Mouse (Mus musculus) heart, adult 2 months (tissue): ENCODE results near the gene Aaed1. TPM values are rescaled to one million over a fixed set of nuclear protein-coding genes. Genes with fewer than 3 reads are reported as not detected.

Experiments used
- DNase-seq, 2 experiments: peaks; one replicate each; pipeline ENCODE4 v3.0.0; 2021
- H3K27ac ChIP-seq: fragments of 200-600 bp; 2 replicates; pipeline ENCODE4 v1.8.1; 2022
- H3K27me3 ChIP-seq: fragments of 200-500 bp; 2 replicates; pipeline ENCODE4 v1.6.1; 2012; ENCODE audit warnings: mild to moderate bottlenecking, low read length, inconsistent platforms, mixed read lengths; ENCODE audit not compliant: control insufficient read depth, insufficient read depth
- H3K36me3 ChIP-seq: fragments of 200-500 bp; 2 replicates; pipeline ENCODE4 v1.6.1; 2012; ENCODE audit warnings: low read length, inconsistent platforms; ENCODE audit not compliant: control insufficient read depth, insufficient read depth
- H3K4me1 ChIP-seq: fragments of 200-500 bp; 2 replicates; pipeline ENCODE4 v1.6.1; 2011; ENCODE audit warnings: low read length; ENCODE audit not compliant: control insufficient read depth, insufficient read depth
- H3K4me3 ChIP-seq: fragments of 200-600 bp; 2 replicates; pipeline ENCODE4 v1.8.1; 2022
- H3K79me2 ChIP-seq: fragments of 200-500 bp; replicated peaks from 2 replicates; pipeline ENCODE4 v1.6.1; 2012; ENCODE audit warnings: mild to moderate bottlenecking, inconsistent platforms, low read length, moderate library complexity, mixed read lengths; ENCODE audit not compliant: control insufficient read depth, insufficient read depth
- H3K9ac ChIP-seq: fragments of 200-500 bp; 2 replicates; pipeline ENCODE4 v1.6.1; 2012; ENCODE audit warnings: low read depth, mild to moderate bottlenecking, control low read depth, inconsistent platforms, low read length, mixed read lengths
- CTCF ChIP-seq: fragments of 200-600 bp; IDR thresholded peaks from 2 replicates; pipeline ENCODE4 v1.8.1; 2022; ENCODE audit warnings: antibody characterized with exemption, mild to moderate bottlenecking, moderate library complexity
- EP300 ChIP-seq: fragments of 200-500 bp; IDR thresholded peaks from 2 replicates; pipeline ENCODE4 v1.6.1; 2011; ENCODE audit warnings: low read depth, low read length, control low read depth; ENCODE audit not compliant: insufficient read depth
- POLR2A ChIP-seq: fragments of 200-500 bp; IDR thresholded peaks from 2 replicates; pipeline ENCODE4 v1.6.1; 2011; ENCODE audit warnings: mild to moderate bottlenecking, low read depth, low read length, control low read depth; ENCODE audit not compliant: insufficient read depth
- WGBS: fragments of 180-500 bp; shearing (Covaris S2); methylation state at CpG from one replicate; pipeline ENCODE4 v1.1.7; 2018; 5-methylcytosine and 5-hydroxymethylcytosine counted together
- intact Hi-C: fragments of 180-260 bp; cut with DNase I; formaldehyde crosslinking; loops from one replicate; pipeline ENCODE4 v1.15.1; 2025
- polyA plus RNA-seq: library from polyadenylated mRNA; depleted of rRNA; stranded (reverse); fragments of >200 nt; gene quantifications from 2 replicates; pipeline ENCODE4 v1.2.3, GENCODE M21; 2012
- total RNA-seq, 2 experiments: library from RNA; stranded (reverse); gene quantifications; 2 replicates each; pipeline ENCODE4 v1.2.3; 2021

Aaed1 gene
- total and polyA plus RNA-seq, 3 experiments = 19.6 to 65.7 (median 55.7) TPM

DNA sequence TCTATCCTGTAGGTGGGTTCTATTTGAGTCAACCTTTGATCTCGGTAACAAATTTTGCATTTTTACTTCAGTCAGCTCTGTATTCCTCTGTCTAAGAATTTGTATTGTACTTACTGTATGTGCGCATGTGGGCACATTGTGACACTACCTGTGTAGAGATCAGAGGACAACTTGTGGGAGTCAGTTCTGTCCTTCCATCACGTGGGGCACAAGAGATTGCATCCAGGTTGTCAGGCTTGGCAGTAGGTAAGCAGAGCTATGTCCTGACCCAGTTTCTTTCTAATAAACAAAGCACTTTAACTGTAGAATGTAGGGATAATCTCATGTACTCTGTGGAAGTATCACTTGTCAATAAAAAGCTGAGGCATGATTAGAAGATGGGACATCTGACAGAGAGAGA is 1.5 kb upstream of the Aaed1 start:
- Histone ChIP-seq H3K36me3 (peaks cover 7% of the 10 kb centered on the region), H3K79me2 (no peaks in the 10 kb centered on the region), H3K4me1 (peaks cover 15% of the 10 kb centered on the region), H3K27ac (no peak overlapping the region), H3K27me3 (no peaks in the 10 kb centered on the region), H3K9ac (no peak overlapping the region), H3K4me3 (no peak overlapping the region)
- intact Hi-C loops = no loop called here
- DNase-seq = no peak
- TF ChIP-seq CTCF (no peak), POLR2A (no peak), EP300 (no peak)
- WGBS = 76% methylated on average over 3 of the region's 3 CpGs

- H3K9ac ChIP-seq = no peak overlapping the region
- H3K4me1 ChIP-seq = peaks cover 15% of the 10 kb centered on the region
- TF ChIP-seq EP300 (no peak), CTCF (no peak), POLR2A (no peak; the same call in 1 of the 2 replicates)
- intact Hi-C loops = loop anchor here (1.0 kb wide), 1 partner anchor 56 kb away; no protein-coding TSS in a partner anchor
- DNase-seq = no peak
- H3K4me3 ChIP-seq = peak overlapping the region; percentile 23
- H3K27ac ChIP-seq = peak overlapping the region; percentile 95
- 0% methylated on average over 2 of the region's 2 CpGs for WGBS
- H3K27me3 ChIP-seq = no peaks in the 10 kb centered on the region
- H3K36me3 ChIP-seq = peaks cover 7% of the 10 kb centered on the region
- no peaks in the 10 kb centered on the region for H3K79me2 ChIP-seq
Measured at GRCm38 (mm10) chr13:64312916-64313289, 393 bp upstream of the Aaed1 start.

DNA sequence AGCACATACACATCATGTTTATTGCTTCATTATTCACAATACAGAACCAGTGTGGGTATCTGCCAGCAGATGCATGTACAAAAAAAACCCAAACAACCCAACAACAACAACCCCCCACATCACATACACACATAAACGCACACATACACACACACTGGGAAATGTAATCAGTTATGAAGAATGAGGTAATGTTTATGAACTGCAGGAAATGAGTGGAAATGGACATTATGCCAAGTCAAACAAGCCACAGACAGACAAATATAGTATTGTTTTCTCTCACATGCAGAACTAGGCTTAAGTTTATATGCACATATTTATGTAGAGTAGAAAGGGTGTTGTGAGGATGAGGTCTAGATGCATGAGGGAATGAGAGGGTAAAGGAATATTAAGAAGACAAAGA is 1.2 kb downstream of the Aaed1 start:
- H3K27me3 ChIP-seq = no peaks in the 10 kb centered on the region
- whole genome bisulfite sequencing = 24% methylated on average over 1 of the region's 1 CpGs
- no peak overlapping the region; the same call in 1 of the 2 replicates for H3K9ac ChIP-seq
- peak overlapping the region; percentile 95 for H3K27ac ChIP-seq
- DNase-seq = no peak
- H3K79me2 ChIP-seq = no peaks in the 10 kb centered on the region; the same call in 1 of the 2 replicates
- intact Hi-C loops = no loop called here
- H3K36me3 ChIP-seq = peaks cover 7% of the 10 kb centered on the region
- peak overlapping the region; percentile 69 for H3K4me3 ChIP-seq
- no peak for TF ChIP-seq EP300
- no peak for TF ChIP-seq CTCF
- peaks cover 15% of the 10 kb centered on the region for H3K4me1 ChIP-seq

DNA sequence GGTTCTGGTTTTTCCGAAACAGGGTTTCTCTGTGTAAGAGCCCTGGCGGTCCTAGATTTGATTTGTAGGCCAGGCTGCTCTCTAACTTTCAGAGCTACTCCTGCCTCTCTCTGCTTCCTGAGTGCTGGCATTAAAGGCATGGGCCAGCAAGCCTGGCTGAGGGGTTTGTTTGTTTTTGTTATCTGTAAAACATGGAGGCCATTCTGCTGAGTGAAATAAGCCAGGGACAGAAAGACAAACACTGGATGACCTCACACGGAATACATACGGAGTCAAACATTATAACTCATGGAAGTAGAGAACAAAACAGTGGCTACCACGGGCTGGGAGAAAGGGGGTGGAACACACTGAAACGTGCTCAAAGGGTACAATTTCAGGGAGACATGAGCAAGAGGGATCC is 1.9 kb downstream of the Aaed1 start:
- H3K4me3 ChIP-seq = no peak overlapping the region
- peaks cover 7% of the 10 kb centered on the region for H3K36me3 ChIP-seq
- H3K9ac ChIP-seq = no peak overlapping the region
- DNase-seq = no peak
- TF ChIP-seq CTCF (no peak), POLR2A (no peak), EP300 (no peak)
- no peaks in the 10 kb centered on the region; the same call in 1 of the 2 replicates for H3K79me2 ChIP-seq
- intact Hi-C loops = no loop called here
- no peaks in the 10 kb centered on the region for H3K27me3 ChIP-seq
- H3K4me1 ChIP-seq = peaks cover 14% of the 10 kb centered on the region
- 35% methylated on average over 6 of the region's 6 CpGs for WGBS
- no peak overlapping the region; the same call in 1 of the 2 replicates for H3K27ac ChIP-seq

DNA sequence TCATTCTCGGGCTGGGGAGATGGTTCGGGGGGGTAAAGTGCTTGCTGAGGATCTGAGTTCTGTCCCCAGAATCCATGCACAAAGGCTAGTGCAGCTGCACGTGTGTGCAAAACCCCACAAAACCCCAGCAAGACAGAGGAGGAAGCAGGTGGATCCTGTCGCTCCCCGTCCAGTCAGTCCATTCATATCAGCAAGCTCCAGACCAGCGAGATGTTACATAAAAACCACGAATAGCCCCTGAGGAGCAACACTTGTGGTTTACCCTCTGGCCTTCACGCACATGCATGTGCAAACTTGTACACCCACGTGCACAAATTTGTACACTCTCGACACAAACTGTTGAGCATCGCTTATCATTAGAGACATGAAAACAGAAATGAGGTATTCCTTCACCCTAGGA is 2.7 kb downstream of the Aaed1 start:
- no peak overlapping the region for H3K9ac ChIP-seq
- peaks cover 14% of the 10 kb centered on the region for H3K4me1 ChIP-seq
- H3K36me3 ChIP-seq = peaks cover 7% of the 10 kb centered on the region
- DNase-seq = peak in 1 of 2 experiments; percentile 23
- no peak overlapping the region; the same call in 1 of the 2 replicates for H3K27ac ChIP-seq
- H3K79me2 ChIP-seq = no peaks in the 10 kb centered on the region; the same call in 1 of the 2 replicates
- no peak overlapping the region for H3K4me3 ChIP-seq
- 24% methylated on average over 11 of the region's 11 CpGs for WGBS
- intact Hi-C loops = loop anchor here (5.0 kb wide), 2 partner anchors 148 to 208 kb away; partner anchors contain the start of gene Habp4
- H3K27me3 ChIP-seq = no peaks in the 10 kb centered on the region
- TF ChIP-seq EP300 (no peak), POLR2A (no peak), CTCF (no peak)

- H3K27ac ChIP-seq = no peak overlapping the region
- no peak for DNase-seq
- H3K4me1 ChIP-seq = peaks cover 14% of the 10 kb centered on the region
- no peaks in the 10 kb centered on the region; the same call in 1 of the 2 replicates for H3K79me2 ChIP-seq
- peaks cover 7% of the 10 kb centered on the region for H3K36me3 ChIP-seq
- no peak overlapping the region for H3K9ac ChIP-seq
- H3K27me3 ChIP-seq = no peaks in the 10 kb centered on the region
- 29% methylated on average over 5 of the region's 5 CpGs for WGBS
- no peak overlapping the region for H3K4me3 ChIP-seq
- intact Hi-C loops = loop anchor here (5.0 kb wide), 2 partner anchors 147 to 207 kb away; partner anchors contain the start of gene Habp4
- peak; percentile 59 for TF ChIP-seq CTCF
- TF ChIP-seq POLR2A = no peak
Measured at GRCm38 (mm10) chr13:64309036-64309435, 3.5 kb downstream of the Aaed1 start.
